Mouse (Mus musculus): ENCODE data around the gene Mroh9.
A peak's percentile ranks its signal among the peaks of the same experiment; 100 is the strongest.

Gene Mroh9

GRCm38 (mm10) chr1:163085570-163085969 is at the start of gene Mroh9:
Gene Mroh9 (minus strand): TSS chr1:163085670.
- DNase-seq: no peak

DNA sequence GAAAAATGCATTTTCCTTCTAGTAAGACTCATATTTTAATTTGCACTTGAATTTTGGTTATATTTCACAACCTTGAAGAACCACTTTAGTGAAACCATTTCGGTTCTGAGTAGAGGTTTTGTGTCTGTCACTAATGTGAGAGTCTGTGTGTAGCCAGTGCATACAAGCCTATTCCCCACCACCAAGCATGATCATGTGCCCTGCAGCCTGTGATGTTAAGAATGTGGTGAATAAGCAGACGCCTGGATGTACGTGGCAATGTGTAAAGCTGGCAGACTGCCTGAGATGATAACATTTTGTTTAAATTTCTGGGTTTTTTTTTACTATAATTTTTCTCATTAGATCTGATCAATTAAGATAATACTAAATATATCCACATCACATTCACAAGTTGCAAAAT is 44.5 kb upstream of the Mroh9 start:
- DNase-seq: no peak

GRCm38 (mm10) chr1:163129129-163129900 is 43.8 kb upstream of the Mroh9 start:
- peak; percentile 4 for DNase-seq

DNA sequence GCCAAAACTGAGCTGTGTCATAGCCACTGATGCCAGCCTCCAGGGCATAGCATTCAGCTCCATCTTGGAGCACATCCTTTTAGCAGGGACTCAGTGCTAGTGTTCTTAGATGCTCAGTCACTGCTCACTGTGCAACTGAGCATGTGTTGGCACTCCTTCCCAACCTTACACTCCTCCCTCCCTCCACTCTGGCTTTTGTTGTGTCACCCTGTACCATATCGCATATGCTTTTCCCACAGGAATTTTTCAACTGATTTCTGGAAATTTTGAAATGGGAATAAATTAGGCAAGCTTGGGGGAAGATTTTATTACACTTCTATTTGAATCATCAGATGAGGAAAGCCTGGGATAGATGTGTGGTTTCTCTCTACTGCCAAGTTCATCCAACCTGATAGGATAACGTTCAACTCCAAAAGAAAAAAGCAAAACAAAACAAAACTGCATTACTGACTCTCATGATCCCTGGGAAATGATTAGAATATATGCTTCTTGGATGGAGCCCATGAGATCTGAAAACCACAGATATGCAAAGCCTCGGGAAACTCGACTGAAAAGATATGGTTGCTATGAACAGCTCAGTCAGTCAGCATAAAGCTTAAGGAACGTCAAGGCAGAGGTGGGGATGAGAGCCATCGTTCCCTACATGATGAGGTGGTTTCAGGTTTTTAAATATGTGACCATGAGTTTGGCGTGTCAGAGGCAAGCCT is 40.9 kb upstream of the Mroh9 start:
- no peak for DNase-seq

GRCm38 (mm10) chr1:163122414-163122813 is 36.9 kb upstream of the Mroh9 start:
- DNase-seq: no peak

DNA sequence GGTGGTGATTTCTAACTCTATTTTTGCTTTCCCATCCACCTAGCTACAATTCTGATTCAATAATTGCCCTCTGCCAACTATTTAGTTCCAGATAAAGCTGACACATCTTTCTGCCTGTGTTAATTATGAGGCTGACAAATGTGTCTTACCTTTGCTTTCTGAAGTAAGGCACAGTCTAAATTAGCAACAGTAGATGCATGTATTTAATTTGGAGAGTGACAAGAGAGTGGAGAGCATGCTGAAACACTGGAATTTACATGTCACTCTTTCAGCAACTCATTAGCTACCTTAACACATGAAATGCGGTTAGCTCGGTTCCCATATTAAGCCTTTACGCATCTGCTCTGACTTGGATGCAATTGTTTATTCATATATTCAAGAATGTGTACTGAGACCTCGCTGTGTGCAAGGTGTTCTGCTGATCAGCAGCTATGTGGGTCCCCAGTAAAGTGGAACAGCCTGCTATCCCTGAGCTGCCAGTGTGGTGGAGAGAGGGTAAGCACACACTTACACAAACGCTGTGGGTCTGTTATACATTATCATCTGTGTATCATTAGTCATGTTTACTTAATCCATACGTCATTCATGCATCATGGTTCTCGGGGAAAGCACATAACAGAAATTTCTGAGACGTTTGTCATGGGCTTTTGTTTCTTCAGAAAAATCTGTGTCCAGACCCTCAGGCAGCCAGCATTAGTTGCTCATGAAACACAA is 28.1 kb upstream of the Mroh9 start:
- no peak for DNase-seq

DNA sequence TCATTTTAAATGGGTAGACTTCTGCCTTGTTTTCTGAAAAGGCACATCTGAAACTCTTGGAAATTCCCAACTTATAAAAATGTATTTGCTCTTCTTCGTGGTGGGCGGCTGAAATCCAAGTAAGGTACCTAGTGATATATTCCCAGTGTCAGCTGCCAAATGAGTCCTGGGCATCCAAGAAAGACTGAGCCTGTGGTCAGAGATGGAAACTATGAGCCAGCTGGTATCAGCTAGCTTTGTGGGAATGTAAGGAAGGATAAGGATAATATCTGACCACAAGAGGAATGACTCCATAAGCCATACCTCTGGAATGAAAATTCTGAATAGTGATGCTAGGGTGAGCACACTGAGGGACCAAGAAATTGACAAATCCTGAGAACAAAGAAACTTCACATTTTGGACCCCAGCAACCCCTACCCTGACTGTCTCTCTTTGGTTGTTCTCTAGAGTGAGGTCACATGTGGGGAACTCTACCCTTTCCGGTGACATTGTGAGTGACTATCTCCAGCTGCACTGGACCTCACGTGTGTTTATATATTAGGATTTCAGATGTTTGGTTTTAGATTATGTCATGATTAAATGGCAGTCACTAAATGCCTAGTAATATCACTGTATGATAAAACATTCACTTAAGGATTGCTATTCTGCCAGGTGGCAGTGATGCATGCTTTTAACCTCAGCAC is 27.2 kb upstream of the Mroh9 start:
- no peak for DNase-seq

DNA sequence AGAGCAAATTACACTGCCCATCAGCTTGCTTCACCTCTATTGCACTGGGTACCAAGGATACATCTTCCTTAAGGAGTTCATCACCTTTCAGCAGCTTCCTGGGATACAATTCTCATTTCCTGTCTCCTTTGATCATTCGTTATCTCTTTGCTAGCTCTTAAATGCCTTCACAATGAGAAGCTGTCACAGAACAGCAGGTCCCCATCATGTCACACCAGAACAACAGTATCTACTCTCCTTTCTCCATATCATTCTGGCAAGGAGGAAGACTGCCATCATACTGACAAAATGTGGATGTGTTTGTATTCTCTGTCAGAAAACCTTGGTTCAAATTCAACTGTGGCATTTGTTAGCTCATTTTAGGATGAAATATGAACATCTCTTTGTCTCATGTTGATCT is 19.5 kb upstream of the Mroh9 start:
- no peak for DNase-seq

- peak; percentile 51 for DNase-seq
Observed at GRCm38 (mm10) chr1:163091438-163092155, 6.1 kb upstream of the Mroh9 start.

DNA sequence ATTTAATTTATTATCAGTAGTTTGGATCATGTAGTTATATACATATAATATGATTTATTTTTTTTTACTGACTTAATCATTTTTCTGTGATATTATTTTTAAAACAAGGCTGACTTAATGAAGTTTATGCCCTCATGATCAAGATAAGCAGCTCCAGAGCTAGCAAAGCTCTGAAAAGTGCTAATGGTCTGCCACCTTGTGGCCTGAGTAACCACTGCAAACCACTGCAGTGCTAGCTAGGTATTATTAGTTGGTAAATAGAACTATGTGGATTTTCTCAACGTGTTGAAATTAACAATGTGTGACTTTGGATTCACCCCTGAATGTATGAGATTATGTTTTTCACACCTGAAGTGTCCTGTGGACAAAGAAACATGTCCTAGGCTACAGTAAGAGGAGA is 15.0 kb downstream of the Mroh9 start:
- peak; percentile 58 for DNase-seq

DNA sequence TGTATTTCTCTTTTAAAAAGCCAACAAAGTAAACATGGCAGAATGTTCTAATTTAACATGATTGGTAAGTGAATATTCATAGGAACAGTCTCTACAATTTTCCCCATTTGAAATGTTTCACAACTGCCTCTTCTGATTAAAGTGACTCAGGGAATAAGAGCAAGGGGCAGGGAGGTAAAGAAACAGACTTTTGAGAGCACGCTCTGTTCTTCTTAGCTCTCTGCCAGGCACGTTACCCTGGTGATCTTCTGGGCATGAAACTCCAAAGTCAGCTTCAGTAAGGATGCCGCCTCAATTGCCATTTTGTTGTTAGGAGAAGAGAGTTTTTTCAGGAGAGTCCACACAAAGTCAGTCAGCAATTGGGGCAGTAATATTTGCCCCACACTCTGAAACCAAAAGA is 25.1 kb downstream of the Mroh9 start:
- no peak for DNase-seq

DNA sequence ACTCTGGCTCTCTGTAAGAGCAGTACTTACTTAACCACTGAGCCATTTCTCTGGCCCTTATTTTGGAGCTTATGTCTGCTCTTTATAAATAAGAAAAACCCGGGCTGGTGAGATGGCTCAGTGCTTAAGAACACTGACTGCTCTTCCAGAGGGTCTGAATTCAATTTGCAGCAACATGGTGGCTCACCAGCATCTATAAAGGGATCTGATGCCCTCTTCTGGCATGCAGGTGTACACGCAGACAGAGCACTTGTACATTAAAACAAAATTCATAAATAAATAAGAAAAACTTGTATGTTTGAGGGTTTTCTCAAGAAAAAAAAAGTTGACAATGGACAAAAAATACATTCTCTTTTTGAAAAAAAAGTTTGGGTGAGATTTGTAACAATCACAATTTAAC is 28.1 kb downstream of the Mroh9 start:
- no peak for DNase-seq

DNA sequence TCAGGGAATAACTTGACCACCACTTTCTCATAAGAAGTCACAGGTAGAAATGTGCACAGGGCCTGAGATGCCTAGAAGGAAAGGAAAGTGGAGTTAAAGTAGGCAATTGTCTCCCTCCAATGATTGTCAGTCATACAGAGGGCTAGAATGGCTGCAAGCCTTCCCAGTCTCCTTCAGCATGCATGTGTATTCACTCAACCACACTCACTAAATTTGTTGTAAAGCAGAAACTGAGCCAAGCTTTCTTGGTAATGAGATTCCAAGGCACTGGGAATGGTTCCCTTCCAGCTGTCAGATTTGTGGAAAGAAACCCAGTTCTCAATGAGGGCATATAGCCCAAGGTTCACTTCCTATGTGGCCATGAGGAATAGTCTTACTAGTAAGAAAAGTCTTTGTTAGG is 29.8 kb downstream of the Mroh9 start:
- no peak for DNase-seq

- DNase-seq: no peak
Observed at GRCm38 (mm10) chr1:163023075-163023474, 62.4 kb downstream of the Mroh9 start.

GRCm38 (mm10) chr1:163009220-163009619 is 76.2 kb downstream of the Mroh9 start:
- no peak for DNase-seq

- no peak for DNase-seq
Observed at GRCm38 (mm10) chr1:163003496-163003895, 82.0 kb downstream of the Mroh9 start.

- no peak for DNase-seq
Observed at GRCm38 (mm10) chr1:163001271-163001829, 84.1 kb downstream of the Mroh9 start.

DNA sequence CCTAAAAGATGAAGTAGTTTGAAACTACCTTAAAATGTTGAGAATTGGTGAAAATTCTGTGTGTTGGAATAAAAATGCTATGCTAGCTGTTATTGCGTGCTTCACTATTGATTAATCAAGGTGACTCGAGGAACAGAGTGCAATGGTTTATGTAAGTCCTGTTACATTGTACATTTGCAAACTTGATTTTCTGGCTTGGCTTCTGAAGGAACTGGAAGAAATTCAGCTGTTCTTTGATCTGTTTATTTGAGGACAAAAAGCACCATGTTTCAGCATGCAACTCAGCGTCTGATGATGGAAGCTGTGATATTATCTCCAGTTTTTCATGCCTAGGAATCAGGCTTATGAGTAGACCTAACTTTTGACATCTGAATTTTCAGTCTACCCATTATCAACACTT is 97.9 kb downstream of the Mroh9 start:
- no peak for DNase-seq

GRCm38 (mm10) chr1:162986777-162987176 is 98.7 kb downstream of the Mroh9 start:
- DNase-seq: no peak

DNA sequence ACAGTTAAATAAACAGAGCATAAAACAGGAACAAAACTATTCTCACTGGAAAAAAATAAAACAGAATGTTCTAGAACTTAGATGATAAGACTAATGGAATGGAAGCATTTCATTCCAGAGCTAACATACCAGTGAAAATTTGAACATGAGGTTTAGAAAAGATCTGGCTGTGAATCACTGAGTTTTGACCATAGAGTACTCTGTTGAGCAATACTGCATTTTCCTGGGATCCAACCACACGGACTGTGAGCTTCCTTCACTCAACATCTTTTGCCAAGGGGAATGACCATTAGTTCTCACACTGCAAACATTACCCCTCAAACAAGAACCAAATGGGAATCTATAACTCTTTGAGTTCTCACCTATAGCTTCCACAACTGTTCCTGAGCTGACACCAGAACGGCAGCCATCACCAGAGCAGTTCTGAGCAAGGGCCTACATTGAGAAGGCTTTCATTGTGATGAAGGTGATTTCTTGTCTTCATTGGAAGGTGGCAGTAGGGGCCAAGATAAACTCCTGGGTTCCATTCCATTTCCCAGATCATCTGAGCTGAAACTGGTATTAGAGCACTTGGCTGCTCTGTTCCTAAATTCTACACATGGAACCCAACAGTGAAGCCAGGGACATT is 99.2 kb downstream of the Mroh9 start:
- DNase-seq: no peak

GRCm38 (mm10) chr1:162984428-162984827 is 101.0 kb downstream of the Mroh9 start, which contains the start of gene Fmo3:
Gene Fmo3 (minus strand): TSS chr1:162984528.
- DNase-seq: no peak

All from right cerebral cortex, postnatal 4 days (tissue).